In genomic region chr7:68129077-68129511, GRCm38 (mm10) we compare ENCODE assay signal across 8 mouse cellular contexts.
A peak's percentile ranks its signal among the peaks of the same experiment; 100 is the strongest.
DNase-seq lines count a peak whose midpoint lies in the region; ATAC-seq lines count a peak whose summit lies in the region.

No protein-coding gene starts in this region.

- peak overlapping the region; percentile 62 for H3K4me3 ChIP-seq in intestine, embryonic 14.5 days (ENCODE audit: low read depth, low read length)

- peaks cover 16% of the 10 kb centered on the region for H3K4me1 ChIP-seq in intestine, embryonic 14.5 days (replicated peaks; ENCODE audit: control insufficient read depth, insufficient read depth, low read length)

- no peaks in the 10 kb centered on the region for H3K9me3 ChIP-seq in intestine, embryonic 14.5 days (ENCODE audit: control insufficient read depth, low read length)

- WGBS in intestine, embryonic 14.5 days, result 0% methylated on average over 19 of the region's 19 CpGs

- DNase-seq in adipocyte (ENCODE audit: low spot score), result peak; percentile 98
- peak; percentile 99 for DNase-seq in embryo, embryonic 10 days (ENCODE audit: low spot score)
- peak; percentile 96 for DNase-seq in gastrocnemius, postnatal 14 days
- DNase-seq in intestine, embryonic 14.5 days (ENCODE audit: low spot score), result peak; percentile 98
- peak; percentile 100 for DNase-seq in left cerebral cortex, postnatal 14 days (ENCODE audit: low spot score in 2 of 2)
- peak; percentile 100 for DNase-seq in mesoderm, embryonic 11.5 days (ENCODE audit: low read depth, low spot score)
- DNase-seq in right cerebral cortex, postnatal 36 days (ENCODE audit: low spot score in 2 of 2), result peak; percentile 99
- peak; percentile 95 for DNase-seq in yolk sac, embryonic 10.5 days (ENCODE audit: low spot score)

- no peaks in the 10 kb centered on the region for H3K27me3 ChIP-seq in intestine, embryonic 14.5 days (replicated peaks; ENCODE audit: control insufficient read depth, insufficient read depth, low read length)

- peak overlapping the region; percentile 53 for H3K9ac ChIP-seq in intestine, embryonic 14.5 days (ENCODE audit: low read length)

- H3K27ac ChIP-seq in intestine, embryonic 14.5 days (ENCODE audit: low read depth), result peak overlapping the region; percentile 83

- peak; percentile 91 for ATAC-seq in intestine, embryonic 14.5 days (replicated peaks; ENCODE audit: low FRiP score, low TSS enrichment, low read depth)

- H3K36me3 ChIP-seq in intestine, embryonic 14.5 days (ENCODE audit: control insufficient read depth, insufficient read depth, low read length), result no peaks in the 10 kb centered on the region

- intact Hi-C loops in gastrocnemius, postnatal 14 days (cut with DNase I; ENCODE audit: low total_unique reads), result loop anchor here (2.0 kb wide), 1 partner anchor 176 kb away; the partner anchor contains the start of gene Igf1r
- intact Hi-C loops in left cerebral cortex, postnatal 14 days (cut with DNase I), result loop anchor here (1.0 to 5.0 kb wide), 4 partner anchors 173 to 342 kb away; no protein-coding TSS in a partner anchor

- peak overlapping the region; percentile 97 for H3K4me2 ChIP-seq in intestine, embryonic 14.5 days (ENCODE audit: low read length)

Comparison
In these comparisons a context has a peak if more than half of its experiments do, and no peak if none do; other contexts are left out.
1. Peak in every context shown above with its lines: DNase-seq, ATAC-seq, H3K4me3 ChIP-seq and H3K27ac ChIP-seq.